Comparison of ENCODE assay signal across 20 mouse cellular contexts in genomic region chr11:50216724-50217366, GRCm38 (mm10). TPM values are rescaled to one million over a fixed set of nuclear protein-coding genes. Genes with fewer than 3 reads are reported as not detected.
DNase-seq lines count a peak whose midpoint lies in the region; ATAC-seq and TF ChIP-seq lines count a peak whose summit lies in the region.
"Had no signal": no experiment of that assay in that cellular context is flagged by ENCODE, and none has a peak within 500 bp of the region (broad histone marks: within the 10 kb centered on the region; RNA-seq: fewer than 3 reads in every experiment).

No protein-coding gene starts in this region.

- peak; percentile 58 for DNase-seq in adrenal gland, postnatal 14 days
- no peak for DNase-seq in adrenal gland, postnatal 25 days
- DNase-seq in liver, embryonic 11.5 days (ENCODE audit: low spot score) = no peak
- peak; percentile 39 for DNase-seq in A20 (ENCODE audit: low read depth, low spot score)
- DNase-seq in thymus, postnatal 36 days = no peak
- DNase-seq in lung, postnatal 0 days (ENCODE audit: low spot score) = no peak
- DNase-seq: cerebellum, adult 11-12 months; cerebellum, postnatal 25 days; heart, adult 2 months; heart, postnatal 14 days; kidney, adult 11 months; kidney, postnatal 10 days; right cerebral cortex, postnatal 4 days; thymus, postnatal 4 days had no signal

- H3K4me1 ChIP-seq in liver, embryonic 12.5 days = peaks cover 75% of the 10 kb centered on the region
- H3K4me1 ChIP-seq in liver, embryonic 11.5 days (replicated peaks; ENCODE audit: control insufficient read depth, insufficient read depth, low read length) = peaks cover 43% of the 10 kb centered on the region
- peaks cover 64% of the 10 kb centered on the region for H3K4me1 ChIP-seq in bone marrow macrophage, adult 2 months (ENCODE audit: control insufficient read depth, insufficient read depth, low read length)
- peaks cover 18% of the 10 kb centered on the region; the same call in 1 of the 2 replicates for H3K4me1 ChIP-seq in lung, postnatal 0 days (ENCODE audit: insufficient read depth, low read depth, low read length)

- H3K27me3 ChIP-seq in liver, embryonic 12.5 days (replicated peaks) = no peaks in the 10 kb centered on the region
- H3K27me3 ChIP-seq in liver, embryonic 11.5 days (replicated peaks; ENCODE audit: control insufficient read depth, insufficient read depth, low read length) = no peaks in the 10 kb centered on the region
- no peaks in the 10 kb centered on the region for H3K27me3 ChIP-seq in lung, postnatal 0 days (replicated peaks; ENCODE audit: insufficient read depth, low read length)
- H3K27me3 ChIP-seq: forebrain, embryonic 15.5 days; hindbrain, embryonic 15.5 days; limb, embryonic 15.5 days had no signal

- 64% methylated on average over 4 of the region's 4 CpGs for WGBS in liver, embryonic 12.5 days (ENCODE audit: insufficient replicate concordance)
- whole genome bisulfite sequencing in liver, embryonic 11.5 days = 61% methylated on average over 4 of the region's 4 CpGs
- 73% methylated on average over 4 of the region's 4 CpGs for WGBS in lung, postnatal 0 days

- no peak overlapping the region for H3K9ac ChIP-seq in liver, embryonic 12.5 days
- no peak overlapping the region for H3K9ac ChIP-seq in liver, embryonic 11.5 days (ENCODE audit: low read depth, low read length)
- H3K9ac ChIP-seq in lung, postnatal 0 days (replicated peaks; ENCODE audit: low read depth) = no peak overlapping the region
- H3K9ac ChIP-seq: forebrain, embryonic 15.5 days; hindbrain, embryonic 15.5 days; limb, embryonic 15.5 days had no signal

- TF ChIP-seq CTCF in bone marrow macrophage, adult 2 months (IDR thresholded peaks at IDR 0.05; ENCODE audit: low read depth, low read length) = no peak
- no peak for TF ChIP-seq CTCF in lung, postnatal 0 days (IDR thresholded peaks at IDR 0.05)

- no peak for TF ChIP-seq POLR2A in bone marrow macrophage, adult 2 months (IDR thresholded peaks at IDR 0.05; ENCODE audit: borderline replicate concordance, low read depth, low read length)

- H3K9me3 ChIP-seq in liver, embryonic 12.5 days (replicated peaks) = no peaks in the 10 kb centered on the region
- no peaks in the 10 kb centered on the region for H3K9me3 ChIP-seq in liver, embryonic 11.5 days (ENCODE audit: control insufficient read depth, low read length)
- no peaks in the 10 kb centered on the region for H3K9me3 ChIP-seq in lung, postnatal 0 days (ENCODE audit: low read length)
- H3K9me3 ChIP-seq: forebrain, embryonic 15.5 days; hindbrain, embryonic 15.5 days; limb, embryonic 15.5 days had no signal

- H3K4me2 ChIP-seq in liver, embryonic 12.5 days = no peak overlapping the region
- H3K4me2 ChIP-seq in liver, embryonic 11.5 days = no peak overlapping the region
- H3K4me2 ChIP-seq in lung, postnatal 0 days (replicated peaks; ENCODE audit: low read depth, low read length) = no peak overlapping the region
- H3K4me2 ChIP-seq: forebrain, embryonic 15.5 days; hindbrain, embryonic 15.5 days; limb, embryonic 15.5 days had no signal

- no peak for ATAC-seq in liver, embryonic 12.5 days
- ATAC-seq in liver, embryonic 11.5 days (replicated peaks; ENCODE audit: low FRiP score) = no peak
- no peak for ATAC-seq in lung, postnatal 0 days
- ATAC-seq: forebrain, embryonic 15.5 days; midbrain, embryonic 16.5 days had no signal

- peaks cover 10% of the 10 kb centered on the region; the same call in 1 of the 2 replicates for H3K36me3 ChIP-seq in liver, embryonic 12.5 days
- H3K36me3 ChIP-seq in liver, embryonic 11.5 days (ENCODE audit: control insufficient read depth, insufficient read depth, low read length) = no peaks in the 10 kb centered on the region
- no peaks in the 10 kb centered on the region for H3K36me3 ChIP-seq in lung, postnatal 0 days (ENCODE audit: insufficient read depth, low read length)
- H3K36me3 ChIP-seq: forebrain, embryonic 15.5 days; hindbrain, embryonic 15.5 days; limb, embryonic 15.5 days had no signal

- TF ChIP-seq EP300 in lung, postnatal 0 days (IDR thresholded peaks at IDR 0.05) = no peak

- H3K4me3 ChIP-seq in liver, embryonic 12.5 days = no peak overlapping the region
- H3K4me3 ChIP-seq in liver, embryonic 11.5 days (ENCODE audit: low read depth, low read length) = no peak overlapping the region
- no peak overlapping the region for H3K4me3 ChIP-seq in bone marrow macrophage, adult 2 months (ENCODE audit: insufficient read depth, low read length)
- H3K4me3 ChIP-seq in lung, postnatal 0 days (ENCODE audit: low read depth, low read length) = no peak overlapping the region
- H3K4me3 ChIP-seq: forebrain, embryonic 15.5 days; heart, adult 2 months; hindbrain, embryonic 15.5 days; limb, embryonic 15.5 days had no signal

- H3K27ac ChIP-seq in liver, embryonic 12.5 days = peak overlapping the region; percentile 42
- no peak overlapping the region for H3K27ac ChIP-seq in liver, embryonic 11.5 days (ENCODE audit: low read depth, low read length)
- peak overlapping the region; percentile 52 for H3K27ac ChIP-seq in bone marrow macrophage, adult 2 months (ENCODE audit: insufficient read depth, low read depth, low read length)
- H3K27ac ChIP-seq in lung, postnatal 0 days (ENCODE audit: low read length) = no peak overlapping the region
- H3K27ac ChIP-seq: forebrain, embryonic 15.5 days; heart, adult 2 months; hindbrain, embryonic 15.5 days; limb, embryonic 15.5 days had no signal

RNA-seq across cellular contexts. Expression of gene Mgat4b, which starts 6.2 kb away (rescaled TPM):
- 103 and 113 TPM in 2 replicates for total RNA-seq in adrenal gland, postnatal 14 days (2021)
- 138 and 161 TPM in 2 replicates for total RNA-seq in adrenal gland, postnatal 25 days (2021)
- polyA plus RNA-seq in liver, embryonic 12.5 days (2016; fragmentation: Nextera tagmentation; extraction: Ambion mirVana) = 29.1 and 30.7 TPM in 2 replicates
- 22.3 and 25.4 TPM in 2 replicates for polyA plus RNA-seq in liver, embryonic 11.5 days (2014; fragmentation: Nextera tagmentation; extraction: Ambion mirVana)
- 54.0 and 58.7 TPM in 2 replicates for polyA plus RNA-seq in bone marrow macrophage, adult 2 months (2012; ENCODE audit: insufficient read depth, insufficient read length, missing spikeins)
- polyA plus RNA-seq in lung, postnatal 0 days (2015; fragmentation: Nextera tagmentation; extraction: Ambion mirVana) = 43.4 and 44.4 TPM in 2 replicates

RNA-seq across cellular contexts. Expression of gene Sqstm1, which starts 6.2 kb away (rescaled TPM):
- total RNA-seq in adrenal gland, postnatal 14 days (2021) = 356 and 366 TPM in 2 replicates
- total RNA-seq in adrenal gland, postnatal 25 days (2021) = 784 and 1,020 TPM in 2 replicates
- 143 and 152 TPM in 2 replicates for polyA plus RNA-seq in liver, embryonic 12.5 days (2016; fragmentation: Nextera tagmentation; extraction: Ambion mirVana)
- polyA plus RNA-seq in liver, embryonic 11.5 days (2014; fragmentation: Nextera tagmentation; extraction: Ambion mirVana) = 176 and 177 TPM in 2 replicates
- polyA plus RNA-seq in bone marrow macrophage, adult 2 months (2012; ENCODE audit: insufficient read depth, insufficient read length, missing spikeins) = 560 and 577 TPM in 2 replicates
- polyA plus RNA-seq in lung, postnatal 0 days (2015; fragmentation: Nextera tagmentation; extraction: Ambion mirVana) = 405 and 426 TPM in 2 replicates

RNA-seq across cellular contexts. Expression of gene Ltc4s, which starts 21.6 kb away (rescaled TPM):
- total RNA-seq in adrenal gland, postnatal 14 days (2021) = 10.4 and 11.3 TPM in 2 replicates
- 6.2 and 7.5 TPM in 2 replicates for total RNA-seq in adrenal gland, postnatal 25 days (2021)
- polyA plus RNA-seq in liver, embryonic 12.5 days (2016; fragmentation: Nextera tagmentation; extraction: Ambion mirVana) = 0.87 and 1.0 TPM in 2 replicates
- polyA plus RNA-seq in liver, embryonic 11.5 days (2014; fragmentation: Nextera tagmentation; extraction: Ambion mirVana) = 0.82 and 2.6 TPM in 2 replicates
- polyA plus RNA-seq in bone marrow macrophage, adult 2 months (2012; ENCODE audit: insufficient read depth, insufficient read length, missing spikeins) = 13.1 and 18.1 TPM in 2 replicates
- 21.8 and 21.9 TPM in 2 replicates for polyA plus RNA-seq in lung, postnatal 0 days (2015; fragmentation: Nextera tagmentation; extraction: Ambion mirVana)

RNA-seq across cellular contexts. Expression of gene Mrnip, which starts 42.6 kb away (rescaled TPM):
- total RNA-seq in adrenal gland, postnatal 14 days (2021) = 12.9 and 13.6 TPM in 2 replicates
- 10.5 and 15.0 TPM in 2 replicates for total RNA-seq in adrenal gland, postnatal 25 days (2021)
- polyA plus RNA-seq in liver, embryonic 12.5 days (2016; fragmentation: Nextera tagmentation; extraction: Ambion mirVana) = 8.6 and 8.7 TPM in 2 replicates
- polyA plus RNA-seq in liver, embryonic 11.5 days (2014; fragmentation: Nextera tagmentation; extraction: Ambion mirVana) = 13.9 and 18.7 TPM in 2 replicates
- polyA plus RNA-seq in bone marrow macrophage, adult 2 months (2012; ENCODE audit: insufficient read depth, insufficient read length, missing spikeins) = 3.3 and 3.6 TPM in 2 replicates
- 6.9 and 9.0 TPM in 2 replicates for polyA plus RNA-seq in lung, postnatal 0 days (2015; fragmentation: Nextera tagmentation; extraction: Ambion mirVana)

Comparison
In these comparisons a context has a peak if more than half of its experiments do, and no peak if none do; other contexts are left out.
1. DNase-seq: peak in adrenal gland, postnatal 14 days (single experiment) and A20 (single experiment); none in adrenal gland, postnatal 25 days (single experiment), liver, embryonic 11.5 days (single experiment), thymus, postnatal 36 days (0 of 2) and lung, postnatal 0 days (single experiment).
2. H3K27ac ChIP-seq: peak in liver, embryonic 12.5 days (single experiment) and bone marrow macrophage, adult 2 months (single experiment); none in liver, embryonic 11.5 days (single experiment) and lung, postnatal 0 days (single experiment).